Comparison of ENCODE assay signal across 15 mouse cellular contexts in genomic region chr1:167583888-167584287, GRCm38 (mm10). TPM values are rescaled to one million over a fixed set of nuclear protein-coding genes. Genes with fewer than 3 reads are reported as not detected.
DNase-seq lines count a peak whose midpoint lies in the region; ATAC-seq and TF ChIP-seq lines count a peak whose summit lies in the region.
"Had no signal": no experiment of that assay in that cellular context is flagged by ENCODE, and none has a peak within 500 bp of the region (broad histone marks: within the 10 kb centered on the region; RNA-seq: fewer than 3 reads in every experiment).

No protein-coding gene starts in this region.

- no peaks in the 10 kb centered on the region for H3K9me3 ChIP-seq in liver, embryonic 12.5 days (replicated peaks)
- H3K9me3 ChIP-seq in forebrain, embryonic 12.5 days, result no peaks in the 10 kb centered on the region
- H3K9me3 ChIP-seq in hindbrain, postnatal 0 days (ENCODE audit: low read length), result no peaks in the 10 kb centered on the region
- H3K9me3 ChIP-seq: embryonic facial prominence, embryonic 12.5 days; limb, embryonic 10.5 days had no signal

- no peak for TF ChIP-seq CTCF in hindbrain, postnatal 0 days (IDR thresholded peaks at IDR 0.05; ENCODE audit: low read depth)

- H3K4me3 ChIP-seq in liver, embryonic 12.5 days, result no peak overlapping the region
- no peak overlapping the region for H3K4me3 ChIP-seq in forebrain, embryonic 12.5 days (replicated peaks)
- no peak overlapping the region for H3K4me3 ChIP-seq in hindbrain, postnatal 0 days (ENCODE audit: low read length)
- H3K4me3 ChIP-seq: embryonic facial prominence, embryonic 12.5 days; limb, embryonic 10.5 days had no signal

- H3K4me1 ChIP-seq in liver, embryonic 12.5 days, result no peaks in the 10 kb centered on the region
- H3K4me1 ChIP-seq in forebrain, embryonic 12.5 days, result peaks cover 15% of the 10 kb centered on the region
- H3K4me1 ChIP-seq in hindbrain, postnatal 0 days (ENCODE audit: insufficient read depth, low read length), result no peaks in the 10 kb centered on the region
- H3K4me1 ChIP-seq: embryonic facial prominence, embryonic 12.5 days; limb, embryonic 10.5 days had no signal

- no peak overlapping the region for H3K9ac ChIP-seq in liver, embryonic 12.5 days
- no peak overlapping the region for H3K9ac ChIP-seq in forebrain, embryonic 12.5 days
- H3K9ac ChIP-seq in hindbrain, postnatal 0 days (replicated peaks; ENCODE audit: low read length), result no peak overlapping the region
- H3K9ac ChIP-seq: embryonic facial prominence, embryonic 12.5 days had no signal

- WGBS in liver, embryonic 12.5 days (ENCODE audit: insufficient replicate concordance), result 58% methylated on average over 12 of the region's 12 CpGs
- WGBS in forebrain, embryonic 12.5 days, result 17% methylated on average over 12 of the region's 12 CpGs
- WGBS in hindbrain, postnatal 0 days, result 20% methylated on average over 12 of the region's 12 CpGs

- ATAC-seq in liver, embryonic 12.5 days, result no peak
- ATAC-seq in forebrain, embryonic 12.5 days (ENCODE audit: low FRiP score), result peak; percentile 84
- ATAC-seq in hindbrain, postnatal 0 days, result peak; percentile 56; the same call in 1 of the 2 replicates
- ATAC-seq: inflammation-experienced regulatory T-cells, adult 6 months had no signal

- H3K27me3 ChIP-seq in liver, embryonic 12.5 days (replicated peaks), result no peaks in the 10 kb centered on the region
- peaks cover 11% of the 10 kb centered on the region; the same call in 1 of the 2 replicates for H3K27me3 ChIP-seq in forebrain, embryonic 12.5 days
- no peaks in the 10 kb centered on the region for H3K27me3 ChIP-seq in hindbrain, postnatal 0 days (ENCODE audit: insufficient read depth, low read length)
- H3K27me3 ChIP-seq: embryonic facial prominence, embryonic 12.5 days had no signal

- no peak for DNase-seq in liver
- peak; percentile 39 for DNase-seq in hindbrain, postnatal 0 days (ENCODE audit: low spot score)
- DNase-seq in retina, postnatal 1 day, result peak; percentile 72
- DNase-seq in adrenal gland, postnatal 4 days (ENCODE audit: low spot score in 2 of 2), result no peak
- DNase-seq in left cerebral cortex, adult 11 months (ENCODE audit: low spot score), result no peak
- no peak for DNase-seq in urinary bladder, postnatal 14 days (ENCODE audit: low spot score)
- DNase-seq: adrenal gland, adult 8-10 months; cerebellum, adult 11-12 months; kidney, postnatal 14 days; lung, postnatal 14 days had no signal

- H3K36me3 ChIP-seq in liver, embryonic 12.5 days, result no peaks in the 10 kb centered on the region
- H3K36me3 ChIP-seq in forebrain, embryonic 12.5 days (replicated peaks), result no peaks in the 10 kb centered on the region
- no peaks in the 10 kb centered on the region for H3K36me3 ChIP-seq in hindbrain, postnatal 0 days (ENCODE audit: insufficient read depth, low read length)
- H3K36me3 ChIP-seq: embryonic facial prominence, embryonic 12.5 days; limb, embryonic 10.5 days had no signal

- H3K27ac ChIP-seq in liver, embryonic 12.5 days, result no peak overlapping the region
- no peak overlapping the region for H3K27ac ChIP-seq in forebrain, embryonic 12.5 days
- H3K27ac ChIP-seq in hindbrain, postnatal 0 days, result no peak overlapping the region
- H3K27ac ChIP-seq: embryonic facial prominence, embryonic 12.5 days; limb, embryonic 10.5 days had no signal

- H3K4me2 ChIP-seq in liver, embryonic 12.5 days, result 0 out of 2 replicates have a peak overlapping the region, but pooled peaks have one; percentile 1
- H3K4me2 ChIP-seq in forebrain, embryonic 12.5 days, result peak overlapping the region; percentile 26
- no peak overlapping the region for H3K4me2 ChIP-seq in hindbrain, postnatal 0 days (ENCODE audit: low read depth, low read length)
- H3K4me2 ChIP-seq: embryonic facial prominence, embryonic 12.5 days had no signal

RNA-seq across cellular contexts. Expression of gene Rxrg, which starts 14.3 kb away (rescaled TPM):
- polyA plus RNA-seq in liver, embryonic 12.5 days (2016; fragmentation: Nextera tagmentation; extraction: Ambion mirVana), result 0.38 and 1.2 TPM in 2 replicates
- 3.1 and 3.8 TPM in 2 replicates for polyA plus RNA-seq in forebrain, embryonic 12.5 days (2016; fragmentation: Nextera tagmentation; extraction: Ambion mirVana)
- 16.0 and 19.4 TPM in 2 replicates for total RNA-seq in hindbrain, postnatal 0 days (2014; rRNA removed)
- polyA plus RNA-seq in hindbrain, postnatal 0 days (2015; fragmentation: Nextera tagmentation; extraction: Ambion mirVana), result 22.3 and 23.5 TPM in 2 replicates
- 1 to 10 TPM; 5.8 to 9.2 TPM for total RNA-seq in adrenal gland, postnatal 4 days (2021)
- polyA plus RNA-seq: inflammation-experienced regulatory T-cells, adult 6 months had no signal

Comparison
In these comparisons a context has a peak if more than half of its experiments do, and no peak if none do; other contexts are left out.
1. DNase-seq: peak in hindbrain, postnatal 0 days (single experiment) and retina, postnatal 1 day (single experiment); none in liver (single experiment), adrenal gland, postnatal 4 days (0 of 2), left cerebral cortex, adult 11 months (single experiment) and urinary bladder, postnatal 14 days (single experiment).